Mouse (Mus musculus) forelimb bud, embryonic 11.5 days (tissue): ENCODE measurements around the gene Glt8d1.

Experiments
- DNase-seq: peaks from one replicate; pipeline ENCODE4 v3.0.0-alpha.2; 2012; ENCODE audit warnings: low read depth, low spot score

Glt8d1 gene

GRCm38 (mm10) chr14:31001307-31002205 is at the start of gene Glt8d1, which contains the start of gene Spcs1:
Gene Glt8d1, plus strand, starts transcription at chr14:31001400.
Gene Spcs1, minus strand, starts transcription at chr14:31001672.
- peak; percentile 70 for DNase-seq

GRCm38 (mm10) chr14:30958517-30958916 is 42.7 kb upstream of the Glt8d1 start:
- no peak for DNase-seq

GRCm38 (mm10) chr14:30959031-30959430 is 42.2 kb upstream of the Glt8d1 start:
- no peak for DNase-seq

GRCm38 (mm10) chr14:30960366-30960765 is 40.8 kb upstream of the Glt8d1 start:
- DNase-seq: no peak

GRCm38 (mm10) chr14:30974204-30974603 is 27.0 kb upstream of the Glt8d1 start:
- DNase-seq: no peak

- no peak for DNase-seq
Observed at GRCm38 (mm10) chr14:30976222-30976621, 25.0 kb upstream of the Glt8d1 start.

- DNase-seq: no peak
Observed at GRCm38 (mm10) chr14:30996417-30996816, 4.8 kb upstream of the Glt8d1 start.

- no peak for DNase-seq
Observed at GRCm38 (mm10) chr14:31000356-31000755, 844 bp upstream of the Glt8d1 start.

GRCm38 (mm10) chr14:31000816-31001306 is 339 bp upstream of the Glt8d1 start:
- no peak for DNase-seq

- no peak for DNase-seq
Observed at GRCm38 (mm10) chr14:31004527-31004926, 3.3 kb downstream of the Glt8d1 start.

- no peak for DNase-seq
Observed at GRCm38 (mm10) chr14:31006779-31007178, 5.6 kb downstream of the Glt8d1 start.

GRCm38 (mm10) chr14:31011588-31011987 is 10.4 kb downstream of the Glt8d1 start:
- DNase-seq: no peak

- DNase-seq: no peak
Observed at GRCm38 (mm10) chr14:31013928-31014327, 12.7 kb downstream of the Glt8d1 start.

GRCm38 (mm10) chr14:31016063-31016462 is 14.9 kb downstream of the Glt8d1 start:
- no peak for DNase-seq

GRCm38 (mm10) chr14:31017854-31018253 is 16.7 kb downstream of the Glt8d1 start:
- DNase-seq: no peak

- peak; percentile 94 for DNase-seq
Observed at GRCm38 (mm10) chr14:31018860-31019291, 17.7 kb downstream of the Glt8d1 start, which contains the start of the genes Pbrm1 and Gnl3. Gene Pbrm1, plus strand, starts transcription at chr14:31019138. Gene Gnl3, minus strand, starts transcription at chr14:31019152.

- peak; percentile 69 for DNase-seq
Observed at GRCm38 (mm10) chr14:31019331-31020205, 18.4 kb downstream of the Glt8d1 start.

GRCm38 (mm10) chr14:31022579-31022978 is 21.4 kb downstream of the Glt8d1 start:
- DNase-seq: no peak

GRCm38 (mm10) chr14:31025785-31026184 is 24.6 kb downstream of the Glt8d1 start:
- no peak for DNase-seq

- DNase-seq: no peak
Observed at GRCm38 (mm10) chr14:31045296-31045695, 44.1 kb downstream of the Glt8d1 start.

GRCm38 (mm10) chr14:31045817-31046216 is 44.6 kb downstream of the Glt8d1 start:
- DNase-seq: no peak
